Mouse (Mus musculus) megakaryocyte progenitor cell, adult 5-6 weeks (primary cell): ENCODE measurements around the gene Iqschfp. TPM values are rescaled to one million over a fixed set of nuclear protein-coding genes. Genes with fewer than 3 reads are reported as not detected.

Experiments used
- ATAC-seq: replicated peaks from 2 replicates; pipeline ENCODE4 v1.8.0; 2016; ENCODE audit warnings: mild to moderate bottlenecking, moderate TSS enrichment, inconsistent platforms; ENCODE audit not compliant: poor library complexity
- total RNA-seq, 2 experiments: library from RNA; stranded (forward) in 1 of 2; stranded (reverse) in 1 of 2; fragments of 157-497, 149-512 nt in 1 of 2; fragments of 200-1000 nt in 1 of 2; gene quantifications; 2 replicates each; pipeline versions ENCODE4 v1.2.3 to v1.2.4; 2015 to 2017

The Iqschfp gene
- total RNA-seq, 2 experiments from 2014 or later = not detected

DNA sequence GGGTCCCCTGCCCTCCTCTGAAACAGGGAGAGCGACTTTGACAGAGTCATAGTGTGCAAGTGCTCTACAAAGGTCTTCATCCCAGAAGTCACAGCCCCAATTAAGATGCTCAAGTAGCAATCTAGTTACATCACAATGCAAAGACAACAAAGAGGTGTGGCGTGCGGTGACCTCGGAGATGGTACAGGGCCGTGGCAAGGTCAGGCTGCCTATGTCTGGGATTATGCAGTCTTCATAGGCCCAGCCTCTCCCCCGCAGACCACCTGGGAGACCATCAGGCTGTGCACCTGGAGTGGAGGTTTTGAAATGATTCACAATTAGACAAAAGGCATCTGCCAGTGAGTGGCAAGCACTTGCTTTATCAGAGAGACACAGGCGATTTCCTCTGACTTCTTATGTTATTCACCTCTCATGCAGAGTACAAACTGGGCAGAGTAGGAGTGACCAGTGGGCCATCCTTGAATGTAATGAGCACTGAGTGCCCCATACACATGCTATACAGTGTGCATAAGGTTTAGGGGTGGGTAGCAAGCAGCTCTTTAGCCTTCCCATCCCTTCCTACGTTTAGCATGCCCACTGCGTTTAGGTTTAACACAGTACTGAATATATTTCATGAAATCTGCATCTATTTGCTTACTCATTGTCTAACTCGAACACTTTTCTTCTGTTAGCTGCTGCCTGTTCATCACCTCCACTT lies 673.1 kb downstream of the Iqschfp start:
- no peak for ATAC-seq

DNA sequence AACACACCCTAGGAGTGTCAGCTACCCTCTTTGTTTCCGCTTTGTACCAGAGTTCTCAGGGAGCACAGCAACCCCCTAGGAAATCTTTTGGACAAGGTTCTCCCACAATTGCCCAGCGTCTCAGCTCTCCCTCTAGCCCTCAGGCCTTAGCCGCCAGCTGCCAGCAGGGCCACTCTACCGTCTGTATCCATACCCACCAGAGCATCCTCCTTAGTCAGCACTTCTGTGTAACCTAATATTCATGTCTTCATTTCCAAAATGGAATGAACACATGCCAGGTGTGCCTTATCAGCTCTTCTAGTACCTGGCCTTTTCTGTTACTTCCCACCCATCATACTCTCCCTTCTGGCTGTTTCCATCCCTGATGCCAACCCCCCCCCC lies 673.6 kb downstream of the Iqschfp start:
- no peak for ATAC-seq

DNA sequence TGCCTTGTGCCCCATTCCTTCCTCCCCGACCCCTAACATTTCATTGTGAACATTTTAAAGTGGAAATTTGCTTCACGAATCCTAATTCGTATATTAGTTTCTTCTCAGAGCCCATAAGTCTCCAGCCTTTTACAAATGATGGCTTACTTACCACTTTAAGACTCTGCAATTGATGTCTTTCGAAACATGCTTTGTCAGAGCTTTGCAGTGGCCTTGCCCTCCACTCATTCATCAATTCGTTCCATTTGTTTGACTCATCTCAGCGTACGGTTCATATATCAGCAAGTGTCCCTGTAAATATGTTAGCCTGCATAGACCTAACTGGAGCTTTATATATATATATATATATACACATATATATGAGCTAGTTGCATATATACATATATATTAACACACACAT lies 675.5 kb downstream of the Iqschfp start:
- no peak for ATAC-seq

DNA sequence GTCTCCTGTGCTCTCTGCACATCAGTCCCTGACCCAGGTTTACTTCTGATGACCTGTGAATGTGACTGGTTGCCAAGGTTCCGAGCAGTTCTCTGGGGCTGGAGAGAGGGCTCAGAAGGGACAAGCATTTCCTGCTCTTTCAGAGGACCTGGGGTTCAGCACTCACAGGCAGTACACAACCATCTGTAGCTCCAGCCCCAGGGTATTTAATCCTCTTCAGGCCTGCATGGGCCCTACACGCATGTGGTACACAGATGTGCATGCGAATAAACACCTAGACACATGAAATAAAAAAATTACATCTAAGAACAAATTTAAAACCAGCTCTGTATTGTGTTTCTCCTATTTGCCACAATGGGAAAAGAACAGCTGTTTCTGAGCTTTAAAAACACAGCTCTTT lies 676.1 kb downstream of the Iqschfp start:
- no peak for ATAC-seq

DNA sequence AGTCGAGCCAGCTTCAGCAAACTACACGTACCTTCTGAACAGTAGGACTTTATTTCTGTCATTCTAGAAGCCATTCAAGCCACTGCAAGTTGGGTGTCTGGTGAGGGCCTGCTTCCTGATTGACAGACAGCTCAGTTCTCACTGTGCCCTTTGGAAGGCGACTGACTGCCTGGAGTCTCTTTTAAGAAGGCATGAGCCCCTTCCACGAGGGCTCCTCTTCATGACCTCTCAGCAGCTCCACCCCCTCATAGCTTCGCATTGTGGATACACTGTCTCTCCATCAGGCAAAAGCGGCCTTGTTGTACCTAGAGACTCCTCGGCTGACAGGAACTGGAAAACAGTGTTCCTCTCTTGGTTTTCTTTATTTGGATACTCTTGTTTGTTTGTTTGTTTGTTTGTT lies 676.7 kb downstream of the Iqschfp start:
- no peak for ATAC-seq

DNA sequence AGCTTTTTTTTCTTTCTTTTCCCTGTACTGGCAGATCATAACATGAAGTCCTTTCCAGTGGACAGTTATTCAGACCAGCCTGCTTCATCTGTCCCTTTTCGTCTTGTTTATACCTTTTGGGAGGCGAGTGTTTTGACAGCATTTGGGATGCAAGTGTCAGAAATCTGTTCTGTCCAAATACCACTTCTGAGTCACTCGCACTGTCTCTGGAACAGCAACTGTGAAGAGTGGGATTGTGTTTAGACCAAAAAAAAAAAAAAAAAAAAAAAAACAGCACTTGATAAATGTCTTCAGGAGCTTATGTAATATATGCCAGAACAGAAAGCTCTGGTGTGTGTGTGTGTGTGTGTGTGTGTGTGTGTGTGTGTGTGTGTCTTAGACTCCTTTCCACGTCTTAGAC lies 678.3 kb downstream of the Iqschfp start:
- ATAC-seq = no peak

DNA sequence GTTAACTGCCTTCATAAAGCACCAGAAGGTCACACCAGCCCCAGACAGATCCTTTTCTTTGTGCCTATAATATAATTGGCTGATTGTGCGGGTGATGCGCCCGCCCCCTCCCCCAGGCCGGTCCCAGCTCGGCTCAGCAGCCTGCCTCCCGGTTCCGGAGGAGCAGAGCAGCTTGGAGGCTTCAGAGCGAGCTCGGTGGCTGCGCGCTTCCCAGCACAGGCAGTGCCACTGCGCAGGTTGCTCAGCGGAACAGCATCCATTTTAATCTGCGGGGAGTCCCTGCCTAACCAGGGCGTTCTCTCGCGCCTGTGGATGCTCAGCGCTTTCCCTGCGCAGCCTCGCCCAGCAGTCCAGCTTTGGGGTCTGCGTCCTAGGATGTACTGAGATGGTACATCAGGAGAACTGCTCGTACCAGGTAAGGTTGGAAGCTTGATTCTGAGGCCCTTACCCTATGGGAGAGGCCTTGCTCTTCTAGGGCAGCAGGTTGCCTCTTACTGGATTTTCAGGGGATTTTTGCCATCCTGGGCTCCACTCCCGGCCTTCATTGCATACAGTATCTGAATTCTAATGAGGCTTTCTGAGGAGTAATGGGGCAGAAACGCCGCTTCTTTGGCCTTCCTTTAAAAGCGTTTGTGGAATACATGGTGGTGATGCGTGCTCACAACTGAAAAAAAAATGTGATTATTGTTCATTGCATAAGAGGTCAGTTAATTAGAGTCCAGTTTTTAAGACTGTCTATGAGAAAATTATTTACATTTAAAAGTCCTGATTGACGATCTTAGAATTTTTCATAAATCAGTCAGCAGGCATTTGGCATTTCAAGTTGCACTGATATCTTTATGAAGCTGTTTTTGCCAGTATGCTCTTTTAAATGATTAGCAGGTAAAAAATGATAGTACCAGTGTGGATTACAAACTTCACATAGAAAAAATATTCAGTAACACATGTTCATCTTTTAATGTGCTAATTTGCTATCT lies 680.5 kb downstream of the Iqschfp start:
- ATAC-seq = peak; percentile 55; the same call in 1 of the 2 replicates

DNA sequence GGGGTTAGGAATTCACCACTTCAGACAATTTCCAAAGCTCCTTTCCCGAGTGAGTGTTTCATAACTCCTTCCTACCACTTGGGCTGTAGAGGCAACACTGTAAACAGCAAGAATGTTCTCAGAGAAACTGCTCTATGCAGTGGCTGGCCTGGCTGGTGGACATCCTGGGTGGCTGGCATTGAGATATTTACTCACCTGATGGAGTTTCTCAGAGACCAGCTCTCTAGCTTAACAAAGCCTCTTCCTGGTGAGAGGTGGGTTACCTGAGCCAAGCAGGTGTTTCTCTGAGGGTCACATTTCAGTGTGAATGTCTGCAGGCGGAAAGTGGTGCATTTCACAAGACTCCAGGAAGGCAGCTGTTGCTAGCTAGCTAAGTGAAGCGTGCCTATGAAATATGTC lies 681.2 kb downstream of the Iqschfp start:
- no peak for ATAC-seq

DNA sequence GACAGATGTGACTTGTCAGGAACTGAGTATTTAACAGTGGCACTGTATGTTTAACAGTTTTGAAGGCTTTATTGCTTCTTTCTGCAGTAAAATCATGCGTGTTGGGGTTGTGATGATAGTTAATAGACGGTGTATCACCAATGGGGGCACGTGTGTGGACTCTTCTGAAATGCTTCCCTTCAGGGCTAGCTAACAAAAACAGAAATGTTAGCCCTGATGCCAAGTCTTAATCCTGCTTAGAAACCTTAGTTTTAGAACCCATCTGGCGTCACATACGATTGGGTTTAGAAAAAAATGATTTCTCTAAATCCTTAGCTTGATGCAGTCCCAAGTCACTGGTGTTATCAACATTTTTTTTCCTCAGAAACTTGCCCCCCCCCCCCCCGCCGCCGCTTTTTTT lies 682.1 kb downstream of the Iqschfp start:
- ATAC-seq = no peak

DNA sequence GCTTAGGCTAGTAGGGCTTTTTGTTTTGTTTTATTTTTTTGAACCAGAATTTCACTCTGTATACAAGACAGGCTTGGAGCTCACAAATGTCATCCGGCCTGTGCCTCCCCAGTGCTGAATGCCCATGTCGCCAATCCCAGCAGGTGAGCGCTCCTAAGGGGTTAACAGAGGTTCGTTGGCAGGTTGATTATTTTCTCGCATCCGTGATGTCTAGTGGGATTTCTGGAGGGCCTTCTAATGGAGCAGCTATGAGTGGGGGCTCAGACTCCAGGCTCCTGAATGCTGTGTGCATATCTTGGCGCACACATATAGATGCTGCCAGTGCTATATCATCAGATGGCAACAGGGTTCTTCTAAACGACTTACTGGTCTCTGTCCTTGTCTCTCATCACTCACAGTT lies 682.5 kb downstream of the Iqschfp start:
- ATAC-seq = no peak

DNA sequence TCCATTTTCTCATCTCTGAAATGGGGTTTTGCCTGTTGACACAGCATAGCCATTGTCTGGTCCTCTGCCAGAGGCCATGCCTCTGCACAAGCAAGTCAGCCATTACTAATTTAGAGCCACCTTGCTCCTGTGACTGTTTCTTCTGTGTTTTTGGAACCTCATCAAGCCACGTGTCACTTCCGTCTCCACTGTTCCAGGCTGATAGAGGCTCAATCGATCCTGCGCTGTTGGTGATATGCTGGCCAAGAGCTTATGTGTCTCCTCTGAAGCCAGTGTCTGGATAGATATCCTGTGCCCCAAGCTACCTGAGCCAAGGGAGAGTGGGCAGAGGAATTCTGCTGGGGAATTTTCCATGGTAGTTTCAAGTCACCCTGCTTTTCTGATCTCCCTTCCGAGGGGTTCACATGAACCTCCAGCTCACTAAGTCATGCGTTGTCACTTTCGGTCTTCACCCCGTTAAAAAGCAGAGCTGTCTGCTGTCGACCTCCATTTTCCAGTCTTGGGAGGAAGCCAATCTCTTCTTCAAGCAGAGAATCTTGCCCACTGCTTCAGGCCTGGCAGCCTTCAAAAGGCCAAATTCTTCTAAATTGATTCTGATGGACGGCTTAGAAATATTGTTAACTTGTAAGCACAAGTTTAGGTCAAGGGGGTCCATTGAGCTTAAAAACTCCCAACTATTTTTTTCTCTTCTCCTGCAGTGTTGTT lies 683.8 kb downstream of the Iqschfp start:
- no peak for ATAC-seq

DNA sequence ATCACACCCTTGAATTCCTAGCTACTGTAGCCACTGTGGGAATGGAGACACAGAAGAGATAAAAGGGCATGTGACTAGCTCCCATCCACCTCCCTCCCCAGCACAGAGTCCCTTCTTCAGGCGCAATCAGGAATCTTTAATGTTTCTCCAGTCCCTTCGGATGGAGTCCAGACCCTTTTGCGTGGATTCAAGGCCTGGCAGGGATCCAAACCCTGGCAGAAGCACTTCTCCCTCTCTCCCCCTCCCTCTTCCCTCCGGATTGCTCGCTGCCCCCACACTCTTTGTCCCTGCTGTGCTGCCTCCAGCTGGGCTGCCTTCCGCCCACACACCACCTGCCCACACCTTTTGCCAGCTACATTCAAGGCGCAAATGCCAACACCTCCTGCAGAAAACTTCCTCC lies 684.4 kb downstream of the Iqschfp start:
- no peak for ATAC-seq

DNA sequence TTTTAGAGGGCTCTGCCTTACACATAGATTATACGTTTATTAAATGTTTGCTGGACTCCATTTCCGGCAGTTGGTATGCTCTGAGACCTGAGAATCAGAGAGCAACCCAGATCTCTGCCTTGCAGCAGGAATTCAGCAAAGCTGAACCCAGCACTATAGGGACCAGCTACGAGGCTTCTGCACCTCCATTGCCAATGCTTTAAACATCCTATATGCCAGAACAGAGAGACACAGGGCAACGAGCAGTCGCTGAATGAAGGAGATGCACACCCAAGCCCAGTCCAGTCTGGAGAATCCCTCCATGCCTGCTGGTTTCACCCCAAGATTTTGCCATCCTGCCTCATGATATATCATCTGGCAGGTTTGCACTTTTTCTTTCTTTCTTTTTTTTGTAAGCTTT lies 684.9 kb downstream of the Iqschfp start:
- ATAC-seq = no peak

DNA sequence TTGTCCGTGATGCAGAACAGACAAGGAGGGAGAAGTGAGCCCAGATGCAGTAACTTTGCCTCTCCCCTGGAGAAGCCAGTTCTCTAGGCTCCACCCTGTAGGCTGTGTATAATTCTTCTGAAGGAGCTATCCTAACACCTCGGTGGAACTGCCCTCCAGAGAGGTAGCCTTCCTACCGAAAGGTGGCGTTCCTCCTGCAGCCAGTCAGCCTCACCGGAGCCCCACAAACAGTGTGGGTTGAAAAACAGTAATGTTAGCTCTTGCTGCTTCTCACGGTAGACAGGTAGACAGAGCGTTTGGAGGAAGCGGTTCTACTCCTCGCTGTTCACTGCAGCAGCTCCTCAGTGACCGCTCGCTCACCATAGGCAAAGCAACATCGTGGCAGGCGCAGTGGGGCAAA lies 689.6 kb downstream of the Iqschfp start:
- no peak for ATAC-seq

DNA sequence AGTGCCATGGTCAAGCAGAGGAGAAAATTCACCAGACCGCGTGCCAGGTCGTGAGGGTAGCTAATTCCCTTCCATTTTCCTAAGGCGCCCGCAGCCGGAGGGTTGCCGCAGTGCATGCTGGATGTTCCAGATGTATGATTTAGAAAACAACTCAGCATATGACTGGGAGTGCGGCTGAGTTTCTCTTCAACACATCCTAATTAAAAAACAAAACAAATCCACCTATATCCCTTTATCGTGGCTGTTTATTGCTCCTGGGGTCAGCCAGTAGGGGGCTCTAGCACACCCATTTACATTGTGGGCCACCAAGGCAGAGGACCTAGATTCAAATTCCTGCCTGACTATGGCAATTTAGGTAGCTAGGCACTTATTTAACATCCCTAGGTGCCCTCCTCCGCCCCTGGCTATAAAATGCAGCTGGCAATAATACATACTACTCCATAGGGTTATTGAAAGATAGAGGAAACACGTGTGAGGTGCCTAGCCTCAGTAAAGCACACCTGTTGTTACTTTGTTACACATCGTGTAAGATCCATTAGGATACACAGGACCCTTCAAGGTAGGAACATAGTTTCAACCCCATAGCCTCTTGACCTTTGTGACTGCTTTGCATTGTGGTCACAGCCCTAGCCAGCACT lies 690.2 kb downstream of the Iqschfp start:
- ATAC-seq = peak; percentile 60

DNA sequence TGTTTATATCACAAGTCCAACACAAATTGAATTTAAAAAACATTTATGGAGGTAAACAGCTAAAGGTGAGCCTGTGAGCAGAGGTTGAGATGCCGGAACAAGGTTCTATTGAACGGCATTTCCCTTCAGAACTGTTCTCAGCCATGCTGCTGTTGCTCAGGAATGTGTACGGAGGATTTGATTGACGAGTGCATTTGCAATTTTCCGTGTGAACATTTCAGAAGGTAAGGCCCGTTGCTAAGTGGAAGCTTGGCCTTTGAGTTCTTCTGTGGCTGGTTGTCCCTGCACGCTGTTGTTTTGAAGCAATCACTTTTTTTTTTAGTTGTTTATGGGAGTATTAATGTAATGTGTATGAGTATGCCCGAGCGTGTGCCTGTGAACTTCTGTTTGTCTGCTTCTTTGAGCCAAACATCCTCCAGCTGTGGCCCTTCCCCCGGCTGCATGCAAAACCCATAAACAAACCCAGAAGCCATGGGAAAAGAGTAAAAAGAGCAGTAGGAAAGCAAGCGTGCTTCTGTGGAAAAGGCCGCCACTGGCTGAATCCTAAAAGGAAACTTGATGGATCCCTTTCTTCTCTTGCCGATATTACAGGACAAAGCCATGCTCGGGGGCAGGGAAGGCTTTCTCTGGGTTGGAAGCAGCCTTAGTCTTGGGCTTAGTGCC lies 691.1 kb downstream of the Iqschfp start:
- no peak for ATAC-seq

DNA sequence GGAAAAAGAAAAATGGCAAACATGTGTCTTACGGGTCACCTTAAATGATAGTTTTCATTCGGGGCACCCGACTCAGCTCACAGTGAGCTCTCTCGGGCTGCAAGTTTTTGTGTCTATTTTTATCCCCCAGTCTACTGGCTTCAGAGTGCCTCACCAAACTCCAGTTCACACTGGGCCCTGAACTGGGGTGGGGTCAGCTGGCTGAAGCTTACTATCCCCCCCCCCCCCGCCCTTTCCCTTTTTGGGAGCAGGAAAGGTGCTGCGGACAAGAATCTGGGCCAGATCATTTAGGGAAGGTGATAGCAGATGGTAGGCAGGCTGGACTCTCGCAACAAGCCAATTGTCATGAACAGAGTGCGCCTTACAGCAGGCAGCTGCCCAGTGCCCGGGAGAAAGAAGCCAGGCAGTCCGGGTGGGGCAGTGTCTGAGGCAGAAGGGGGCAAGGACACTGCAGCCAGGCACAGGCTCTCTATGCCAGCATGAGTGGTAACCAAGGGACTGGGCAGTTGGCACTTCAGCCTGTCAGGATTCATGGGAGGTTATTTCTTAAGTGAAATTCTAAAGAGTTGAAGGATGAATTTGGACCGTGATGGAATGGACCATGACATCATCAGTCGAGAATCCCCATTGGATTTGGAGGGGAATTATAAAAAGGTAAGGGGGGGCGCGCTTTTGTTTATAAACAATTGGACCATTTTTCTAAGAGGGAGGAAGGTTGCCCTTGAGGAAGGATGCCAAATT lies 691.9 kb downstream of the Iqschfp start:
- no peak for ATAC-seq

DNA sequence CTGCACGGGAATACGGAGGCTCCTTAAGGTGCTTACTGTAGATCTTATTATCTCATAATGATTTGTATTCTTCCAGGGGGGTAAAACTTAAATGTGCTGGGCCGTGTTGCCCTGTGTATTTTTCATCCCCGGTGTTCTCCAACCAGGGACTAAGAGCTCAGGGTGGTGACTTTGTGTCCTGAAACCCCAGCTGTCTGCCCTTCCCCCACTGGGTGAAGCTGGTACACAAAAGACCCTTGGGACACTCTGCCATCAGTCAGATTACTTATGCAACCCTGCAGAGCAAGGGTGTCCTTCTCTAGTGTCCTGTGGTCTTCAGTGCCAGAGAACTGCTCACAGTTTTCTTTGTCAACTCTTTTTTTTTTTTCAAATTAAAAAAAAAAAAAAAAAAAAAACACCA lies 693.2 kb downstream of the Iqschfp start:
- no peak for ATAC-seq

DNA sequence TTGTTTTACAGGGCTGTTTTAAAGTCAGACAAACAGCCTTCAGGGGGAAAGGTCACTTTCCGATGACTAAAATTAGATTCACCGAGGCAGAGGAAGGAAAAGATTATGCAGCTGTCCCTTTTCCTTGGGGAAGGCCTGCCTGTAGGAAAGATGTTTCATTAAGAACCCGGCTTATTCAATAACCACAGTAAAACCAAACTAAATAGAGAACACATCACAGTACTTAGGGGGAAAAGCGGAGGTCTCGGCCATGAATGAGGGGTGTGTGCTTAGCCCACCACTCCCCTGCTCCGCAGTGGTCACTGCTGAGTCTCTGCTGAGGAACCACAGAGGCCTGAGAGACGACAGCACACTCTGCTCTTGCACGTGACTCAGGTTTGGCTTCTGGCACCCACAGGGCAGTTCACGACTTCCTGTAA lies 694.6 kb downstream of the Iqschfp start:
- no peak for ATAC-seq
